Mouse (Mus musculus) thymus, postnatal 4 days (tissue): Measurements from ENCODE around the gene Clta.
A peak's percentile ranks its signal among the peaks of the same experiment; 100 is the strongest.

Source experiments
- DNase-seq: peaks from one replicate; pipeline ENCODE4 v3.0.0; 2021

Gene Clta

DNA sequence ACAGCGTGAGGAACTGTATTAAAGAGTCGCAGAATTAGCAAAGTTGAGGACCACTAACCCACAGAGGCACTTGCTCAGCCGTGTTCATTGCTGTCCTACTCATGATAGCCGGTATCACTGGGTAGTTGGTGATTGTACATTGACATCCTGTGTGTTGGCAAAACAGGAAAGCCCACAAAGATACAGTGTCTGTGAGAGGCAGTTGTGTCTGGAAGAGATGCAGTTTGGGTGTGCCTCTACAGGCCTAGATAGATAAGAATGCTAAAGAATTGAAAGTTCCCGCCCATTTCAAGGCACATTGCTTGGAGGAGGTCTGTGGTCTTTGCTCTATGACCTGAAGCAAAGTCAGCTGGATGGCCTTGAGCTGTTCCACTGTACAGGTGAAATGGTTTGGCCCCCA, at the start of gene Clta:
Gene Clta, plus strand, starts transcription at position 327 of the 400 bp plus-strand sequence.
- no peak for DNase-seq

DNA sequence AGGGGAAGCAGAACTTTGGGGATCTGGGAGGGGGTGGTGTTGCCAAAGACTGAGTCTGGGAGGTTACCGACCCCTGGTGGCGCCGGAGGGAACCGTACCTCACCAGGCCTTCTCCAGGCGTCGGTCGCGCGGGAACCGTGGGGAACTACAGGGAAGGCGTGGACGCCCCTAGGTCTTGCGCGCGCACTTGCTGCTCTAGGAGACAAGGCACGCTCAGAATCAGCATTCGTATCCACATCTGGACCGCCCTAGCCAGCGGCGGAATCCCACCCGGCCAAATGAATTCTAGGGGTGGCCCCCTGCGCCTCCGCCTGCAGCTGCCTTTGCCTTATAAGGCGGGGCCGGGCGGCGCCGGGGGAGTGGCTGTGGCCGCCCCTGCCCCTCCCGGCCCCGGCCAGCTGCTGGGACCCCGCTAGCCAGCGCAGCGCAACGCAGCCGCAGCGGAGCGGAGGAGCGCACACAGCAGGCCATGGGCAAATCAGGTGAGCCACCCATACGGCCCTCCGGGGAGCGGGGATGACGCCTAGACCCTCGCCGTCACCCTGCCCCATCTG, 46.9 kb upstream of the Clta start, which contains the start of gene Glipr2:
Gene Glipr2, plus strand, starts transcription at position 110 of the 554 bp plus-strand sequence.
- DNase-seq = peak; percentile 95

- peak; percentile 71 for DNase-seq
These were observed 46.3 kb upstream of the Clta start for GRCm38 (mm10) chr4:43957846-43958461.

GRCm38 (mm10) chr4:43959523-43960179, 44.6 kb upstream of the Clta start:
- DNase-seq = no peak

- DNase-seq = no peak
These were observed 44.0 kb upstream of the Clta start for GRCm38 (mm10) chr4:43960207-43960606.

DNA sequence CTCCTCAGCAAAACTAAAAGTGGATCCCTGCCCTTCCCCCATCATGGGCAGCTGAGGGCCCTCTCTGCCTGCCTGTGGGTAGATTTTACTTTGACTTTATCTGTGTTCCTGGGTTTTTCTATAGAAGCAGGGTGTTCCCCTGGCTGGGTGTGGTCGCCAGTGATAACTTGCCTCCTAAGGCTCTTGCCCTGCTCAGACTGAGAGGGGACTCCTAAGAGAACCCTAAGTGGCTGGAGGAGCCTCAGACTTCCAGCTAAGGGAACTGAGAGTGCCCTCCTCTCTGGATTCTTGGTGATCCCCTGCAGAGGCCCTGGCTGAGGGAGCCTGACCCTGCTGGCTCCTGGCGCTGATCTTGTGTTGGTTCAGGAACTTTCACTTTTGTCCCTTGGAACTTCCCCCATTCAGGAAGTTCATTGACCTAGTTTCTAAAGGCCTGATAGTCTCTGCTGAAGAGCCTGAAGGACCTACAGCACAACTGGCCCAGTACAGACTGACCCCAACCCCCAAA, 39.9 kb upstream of the Clta start:
- DNase-seq = peak; percentile 48

GRCm38 (mm10) chr4:43964951-43965684, 39.1 kb upstream of the Clta start:
- no peak for DNase-seq

- no peak for DNase-seq
These were observed 38.3 kb upstream of the Clta start for GRCm38 (mm10) chr4:43965856-43966535.

DNA sequence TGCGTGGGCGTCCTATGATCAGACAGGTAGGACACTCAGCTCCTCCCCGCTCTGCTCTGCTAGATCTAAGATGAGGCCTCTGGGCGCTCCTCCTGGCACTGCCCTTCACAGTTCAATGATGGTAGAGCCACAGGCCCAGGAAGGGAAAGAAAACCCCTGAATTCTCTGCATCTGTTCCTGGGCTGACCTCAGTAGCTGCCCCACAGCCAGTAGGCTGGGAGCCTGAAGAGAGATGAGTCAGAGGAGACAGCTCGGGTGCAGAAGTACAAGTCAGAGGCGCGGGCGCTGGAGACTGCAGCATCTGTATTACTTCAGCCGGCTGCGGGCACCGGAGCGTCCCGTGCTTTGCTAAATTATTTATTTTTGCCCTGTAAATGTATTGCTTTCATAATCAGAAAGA, 35.6 kb upstream of the Clta start:
- DNase-seq = no peak

DNA sequence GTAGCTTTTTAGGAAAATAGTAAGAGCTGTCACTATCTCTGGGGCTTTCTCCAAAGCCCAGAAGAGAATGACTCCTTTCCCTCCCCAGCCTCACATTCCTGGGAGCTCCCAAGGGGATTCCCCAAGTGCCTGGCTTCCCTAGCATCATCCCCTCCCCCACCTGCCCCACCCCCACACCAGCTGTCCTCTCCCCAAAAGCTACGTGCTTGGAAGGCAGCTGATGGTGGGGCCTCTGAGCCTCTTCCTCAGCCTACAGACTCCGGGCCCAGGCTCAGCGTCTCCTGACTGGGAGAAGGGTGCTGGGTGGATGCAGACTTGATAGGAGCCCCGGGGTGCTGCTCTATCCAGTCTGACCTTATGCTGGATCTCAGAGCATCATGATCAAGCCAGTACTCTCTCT, 34.9 kb upstream of the Clta start:
- no peak for DNase-seq

DNA sequence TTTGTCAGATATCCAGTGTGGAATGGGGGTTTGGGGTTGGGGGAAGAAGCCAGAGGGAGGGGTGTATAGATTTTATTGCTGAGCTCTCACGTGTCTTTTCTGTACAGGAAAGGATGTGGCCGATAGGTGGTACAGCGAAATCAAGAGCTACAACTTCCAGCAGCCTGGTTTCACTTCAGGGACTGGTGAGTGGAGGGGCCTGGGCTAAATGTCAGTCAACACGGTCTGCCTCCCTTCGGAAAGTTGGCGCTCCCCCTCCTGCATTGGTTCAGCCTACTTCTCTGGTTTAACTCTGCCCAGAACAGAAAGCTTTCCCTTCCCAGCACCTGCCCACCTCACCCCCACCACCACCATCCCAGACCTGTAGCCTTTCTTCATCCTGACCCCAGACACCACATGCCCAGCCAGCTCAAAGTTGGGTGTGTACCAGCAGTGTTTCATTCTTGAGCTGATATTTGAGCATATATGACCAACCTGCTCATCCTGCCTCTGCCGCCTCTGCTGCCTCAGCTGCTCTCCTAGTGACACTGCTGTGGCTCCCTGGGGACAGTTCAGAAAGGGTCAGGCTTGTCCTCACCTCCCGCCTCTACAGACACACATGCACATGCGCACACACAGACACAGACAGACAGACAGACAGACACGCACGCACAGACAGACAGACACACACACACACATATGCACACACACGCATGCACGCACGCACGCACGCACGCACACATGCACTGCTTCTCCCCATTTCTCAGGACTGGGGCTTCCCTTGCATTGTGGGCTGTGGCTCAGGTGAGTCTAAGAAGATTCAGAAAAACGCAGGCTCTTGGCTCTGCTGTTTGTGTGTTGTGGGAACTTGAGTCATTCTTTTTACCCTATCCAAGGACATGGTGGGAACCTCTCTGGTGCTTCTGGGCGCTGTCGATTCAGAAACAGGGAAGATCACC, 33.6 kb upstream of the Clta start:
- peak; percentile 34 for DNase-seq

DNA sequence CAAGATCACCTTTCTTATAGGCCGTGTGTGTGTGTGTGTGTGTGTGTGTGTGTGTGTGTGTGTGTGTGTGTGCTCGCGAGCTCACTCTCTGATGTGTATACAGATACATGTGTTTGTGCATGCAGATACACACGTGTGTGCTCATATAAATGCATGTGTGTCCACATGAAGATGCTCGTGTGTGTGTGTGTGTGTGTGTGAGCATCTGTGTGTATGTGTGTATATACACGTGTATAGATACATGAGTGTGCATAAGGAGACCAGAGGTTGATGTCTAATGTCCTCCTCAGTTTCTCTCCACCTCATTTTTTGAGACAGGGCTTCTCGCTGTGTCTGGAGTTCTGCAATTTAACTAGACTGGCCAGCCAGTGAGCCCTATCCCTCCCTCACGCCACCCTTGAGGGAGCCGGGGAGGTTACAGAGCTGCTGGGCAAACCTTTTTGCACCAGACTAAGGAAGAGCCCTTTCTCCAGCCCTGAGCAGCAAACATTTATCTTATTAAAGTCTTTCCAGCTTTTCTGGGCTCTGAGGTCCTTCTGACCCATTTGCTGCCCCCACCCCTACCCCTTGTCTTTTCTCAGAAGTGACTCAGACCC, 32.6 kb upstream of the Clta start:
- DNase-seq = no peak

DNA sequence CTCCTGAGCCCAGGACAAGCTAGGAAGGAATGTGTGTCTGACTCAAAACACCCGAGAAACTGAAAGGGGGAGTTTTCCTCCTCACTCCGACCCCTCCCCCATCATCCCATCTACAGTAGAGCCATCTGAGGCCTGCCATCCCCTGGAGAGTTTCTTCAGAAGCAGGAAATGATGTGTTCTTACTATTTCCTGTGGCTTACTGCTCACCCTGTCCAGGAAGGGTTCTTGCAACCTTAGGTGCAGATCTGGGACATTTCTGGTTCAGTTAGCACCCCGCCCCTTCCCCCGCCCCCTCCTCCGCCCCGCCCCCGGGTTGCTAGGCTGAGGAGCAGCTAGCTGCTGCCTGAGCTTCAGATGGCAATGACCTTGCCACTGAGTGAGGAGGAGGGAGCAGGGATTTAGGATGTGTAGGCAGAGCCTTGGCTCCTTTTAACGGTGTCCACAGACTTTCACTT, 32.1 kb upstream of the Clta start:
- DNase-seq = peak; percentile 68

DNA sequence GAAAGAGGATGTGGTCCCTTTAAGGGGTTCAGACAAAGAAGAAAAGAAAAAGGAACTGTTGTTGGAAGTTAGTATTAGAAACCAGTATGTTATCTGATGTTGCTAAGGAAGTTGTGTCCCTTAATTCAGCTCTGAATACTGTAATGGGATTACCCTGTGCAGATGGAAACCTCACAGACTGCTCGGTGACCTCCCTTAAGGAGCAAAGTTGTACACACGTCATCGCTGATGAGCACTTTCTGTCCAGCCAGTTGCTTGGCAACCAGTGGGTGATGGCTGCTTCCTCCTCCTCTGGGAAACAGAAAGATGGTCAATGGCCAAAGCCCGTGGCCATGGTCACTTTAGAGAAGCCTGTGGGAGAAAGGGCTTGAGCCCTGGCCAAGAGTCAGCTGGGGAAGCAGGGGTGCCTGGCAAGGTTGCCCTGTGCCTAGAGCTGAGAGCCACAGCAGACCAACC, 30.7 kb upstream of the Clta start:
- no peak for DNase-seq

DNA sequence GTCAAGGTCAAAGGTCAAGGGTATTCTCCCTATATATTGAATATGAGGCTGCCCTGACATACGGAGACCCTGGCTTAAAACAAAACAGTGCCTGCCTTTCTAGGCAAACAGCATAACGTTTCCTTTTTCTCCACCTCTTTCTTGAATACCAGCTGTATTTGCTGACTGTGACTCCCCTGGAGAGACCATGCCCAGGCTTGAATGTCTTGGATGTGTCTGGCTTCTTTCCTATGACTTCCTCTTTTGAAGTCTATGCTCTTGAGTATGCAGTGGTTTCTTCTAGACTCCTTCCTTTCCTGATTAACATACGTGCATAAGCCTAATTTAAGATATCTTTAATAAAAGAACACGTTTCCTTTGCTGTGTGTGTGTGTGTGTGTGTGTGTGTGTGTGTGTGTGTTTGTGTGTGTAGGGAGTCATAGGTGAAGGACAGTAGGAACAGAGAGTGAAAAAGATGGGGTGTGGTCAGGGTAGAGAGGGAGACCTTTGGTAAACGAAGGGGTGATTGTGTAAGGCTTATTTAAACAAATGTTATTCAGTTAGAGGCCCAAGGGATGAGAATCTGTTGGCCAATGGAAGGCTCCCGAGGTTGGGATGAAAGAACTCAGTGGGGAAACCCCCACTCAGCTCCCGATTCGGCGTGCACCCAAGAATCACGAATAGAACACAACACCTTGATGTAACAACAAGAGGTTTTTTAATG, 29.2 kb upstream of the Clta start:
- DNase-seq = no peak

DNA sequence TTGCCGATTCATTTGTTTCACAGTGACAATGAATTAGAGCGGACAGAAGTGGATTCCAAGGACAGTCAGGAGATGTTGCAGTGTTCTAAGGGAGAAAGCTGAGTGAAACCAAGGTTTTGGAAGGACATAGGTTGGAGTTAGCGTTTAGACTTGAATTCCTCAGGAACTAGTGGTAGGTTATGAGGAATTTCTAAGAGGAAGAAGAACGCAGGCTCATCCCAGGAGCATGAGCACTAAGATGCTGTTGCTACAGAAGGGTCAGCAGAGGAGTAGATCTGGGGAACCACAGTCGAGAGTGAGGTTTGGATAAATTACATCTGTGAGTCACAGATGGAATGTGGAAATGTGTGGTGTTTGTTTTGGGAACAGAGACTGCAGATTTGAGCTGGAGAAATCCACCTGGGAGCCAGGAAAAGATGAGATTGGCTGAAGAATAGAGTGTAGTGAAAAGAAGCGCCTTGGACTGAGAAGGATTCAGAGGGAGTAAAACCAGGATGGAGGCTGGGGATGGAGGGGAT, 28.0 kb upstream of the Clta start:
- no peak for DNase-seq

GRCm38 (mm10) chr4:43978521-43979443, 25.5 kb upstream of the Clta start:
- DNase-seq = no peak

GRCm38 (mm10) chr4:43979746-43980145, 24.5 kb upstream of the Clta start:
- no peak for DNase-seq

GRCm38 (mm10) chr4:43980236-43980635, 24.0 kb upstream of the Clta start:
- no peak for DNase-seq
